Mouse (Mus musculus): ENCODE measurements around the gene Tjap1. TPM values are rescaled to one million over a fixed set of nuclear protein-coding genes. Genes with fewer than 3 reads are reported as not detected.

Gene Tjap1
- total and polyA plus RNA-seq, 2 experiments from 2014 or later, result 18.6 to 22.0 TPM

DNA sequence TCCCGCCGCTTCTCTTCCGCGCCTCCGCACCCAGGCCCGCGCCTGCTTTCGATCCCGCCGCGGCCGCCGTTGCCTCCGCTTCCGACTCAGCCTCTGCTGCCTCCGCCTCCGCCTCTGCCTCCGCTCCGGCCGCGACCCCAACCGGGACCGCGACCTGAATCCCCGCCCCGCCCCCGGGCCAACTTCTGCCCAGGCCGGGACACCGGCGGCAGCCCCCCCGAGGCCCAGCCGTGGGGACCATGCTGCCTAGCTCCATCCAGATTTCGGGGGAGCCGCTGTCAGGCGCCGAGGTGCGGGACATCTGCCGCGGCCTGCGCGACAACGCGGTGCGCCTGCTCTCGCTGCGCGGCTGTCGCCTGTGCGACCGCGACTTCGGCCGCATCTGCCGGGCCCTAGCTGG, 28.7 kb downstream of the Tjap1 start:
- Histone ChIP-seq H3K9ac (replicated peaks; ENCODE audit: low read length, poor library complexity, severe bottlenecking) (peak overlapping the region; percentile 86), H3K4me2 (ENCODE audit: low read depth, low read length, poor library complexity, severe bottlenecking) (peak overlapping the region; percentile 84), H3K9me3 (ENCODE audit: low read length) (no peaks in the 10 kb centered on the region), H3K27me3 (ENCODE audit: insufficient read depth, low read length) (no peaks in the 10 kb centered on the region), H3K4me3 (ENCODE audit: low read depth, low read length) (peak overlapping the region; percentile 87), H3K4me1 (ENCODE audit: insufficient read depth, low read length) (peaks cover 11% of the 10 kb centered on the region; the same call in 1 of the 2 replicates), H3K36me3 (ENCODE audit: insufficient read depth, low read length) (peaks cover 50% of the 10 kb centered on the region), H3K27ac (ENCODE audit: low read depth, low read length) (peak overlapping the region; percentile 78)
- peak; percentile 29 for ATAC-seq (ENCODE audit: low FRiP score)
- under 1% methylated on average over 46 of the region's 54 CpGs for WGBS
- no peak for TF ChIP-seq CTCF (IDR thresholded peaks at IDR 0.05)
- no peak for DNase-seq (ENCODE audit: low spot score)

DNA sequence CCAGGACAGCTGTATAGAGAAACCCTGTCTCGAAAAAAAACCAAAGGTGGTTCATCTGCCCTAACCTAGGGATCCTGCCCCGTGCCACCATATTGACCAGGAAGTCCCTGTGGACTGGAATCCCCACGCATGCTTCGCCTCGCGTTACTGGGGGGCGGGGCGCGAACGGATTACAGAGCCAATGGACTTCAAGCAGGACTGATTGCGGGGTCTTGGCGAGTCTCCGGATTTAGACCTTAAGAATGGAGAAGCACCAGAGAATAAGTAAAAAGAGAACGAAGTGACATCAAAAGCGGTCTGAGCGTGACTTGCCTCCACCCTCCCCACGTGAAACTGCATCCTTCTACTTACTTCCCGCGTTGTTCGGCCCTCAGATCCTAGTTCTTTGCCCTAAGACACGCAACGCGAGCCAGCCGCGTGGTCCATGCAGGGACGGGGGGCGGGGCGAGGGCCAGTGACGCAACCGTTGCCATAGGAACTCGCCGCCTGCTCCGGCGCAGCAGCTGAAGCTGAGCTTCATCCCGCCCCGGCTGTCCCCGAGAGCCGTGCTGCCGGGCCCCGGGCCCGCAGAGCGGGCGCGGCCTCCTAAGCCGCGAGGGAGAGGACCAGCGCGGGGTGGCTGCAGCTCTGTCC, 29.3 kb downstream of the Tjap1 start, which contains the start of gene Lrrc73:
Gene Lrrc73, plus strand, starts transcription at position 80 of the 633 bp plus-strand sequence.
- H3K27me3 ChIP-seq (ENCODE audit: insufficient read depth, low read length), result no peaks in the 10 kb centered on the region
- H3K9me3 ChIP-seq (ENCODE audit: low read length), result no peaks in the 10 kb centered on the region
- peaks cover 45% of the 10 kb centered on the region for H3K36me3 ChIP-seq (ENCODE audit: insufficient read depth, low read length)
- H3K4me3 ChIP-seq (ENCODE audit: low read depth, low read length), result peak within 1 kb of the TSS; percentile 87
- WGBS, result 2% methylated on average over 42 of the region's 48 CpGs
- DNase-seq (ENCODE audit: low spot score) (peak; percentile 93), ATAC-seq (ENCODE audit: low FRiP score) (peak; percentile 85)
- peaks cover 11% of the 10 kb centered on the region; the same call in 1 of the 2 replicates for H3K4me1 ChIP-seq (ENCODE audit: insufficient read depth, low read length)
- H3K27ac ChIP-seq (ENCODE audit: low read depth, low read length), result peak within 1 kb of the TSS; percentile 78
- no peak for TF ChIP-seq CTCF (IDR thresholded peaks at IDR 0.05)
- H3K9ac ChIP-seq (replicated peaks; ENCODE audit: low read length, poor library complexity, severe bottlenecking), result peak within 1 kb of the TSS; percentile 86
- H3K4me2 ChIP-seq (ENCODE audit: low read depth, low read length, poor library complexity, severe bottlenecking), result peak within 1 kb of the TSS; percentile 84

DNA sequence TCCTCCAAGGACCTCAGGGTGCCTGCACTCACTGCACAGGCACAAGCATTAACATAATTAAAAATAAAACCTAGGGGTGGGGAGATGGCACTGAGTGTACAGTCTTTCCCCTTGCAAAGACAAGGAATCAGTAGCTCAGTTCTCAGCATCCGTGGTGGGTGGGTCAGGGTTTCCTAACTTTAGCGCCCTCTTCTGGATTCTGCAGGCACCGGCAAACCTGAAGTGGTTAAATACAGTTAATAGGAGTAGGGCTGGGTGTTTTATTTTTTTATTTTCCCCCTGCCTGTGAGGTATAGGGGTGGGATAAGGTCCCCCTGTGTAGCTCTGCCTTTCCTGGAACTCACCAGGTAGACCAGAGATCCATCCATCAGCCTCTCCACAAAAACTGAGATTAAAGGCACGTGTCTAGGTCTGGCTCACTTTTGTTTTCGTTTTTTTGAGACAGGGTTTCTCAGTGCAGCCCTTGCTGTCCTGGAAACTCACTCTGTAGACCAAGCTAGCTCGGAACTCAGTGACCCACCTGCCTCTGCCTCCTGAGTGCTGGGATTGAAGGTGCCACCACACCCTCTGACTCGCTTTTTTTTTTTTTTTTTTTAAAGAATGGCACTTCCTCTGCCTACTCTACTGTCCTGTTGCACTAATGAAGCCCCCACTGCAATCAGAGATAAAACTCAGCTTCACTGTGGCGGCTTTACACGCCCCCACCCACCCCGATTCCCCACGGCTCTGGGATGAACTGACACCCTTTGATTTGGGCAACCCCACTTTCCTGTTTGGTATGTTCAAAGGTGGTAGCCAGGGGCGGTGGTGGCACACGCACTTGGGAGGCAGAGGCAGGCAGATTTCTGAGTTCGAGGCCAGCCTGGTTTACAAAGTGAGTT, 30.0 kb downstream of the Tjap1 start:
- Histone ChIP-seq H3K27me3 (ENCODE audit: insufficient read depth, low read length) (no peaks in the 10 kb centered on the region), H3K4me3 (ENCODE audit: low read depth, low read length) (peak overlapping the region; percentile 87; the same call in 1 of the 2 replicates), H3K4me1 (ENCODE audit: insufficient read depth, low read length) (peaks cover 11% of the 10 kb centered on the region; the same call in 1 of the 2 replicates), H3K9me3 (ENCODE audit: low read length) (no peaks in the 10 kb centered on the region), H3K27ac (ENCODE audit: low read depth, low read length) (no peak overlapping the region), H3K4me2 (ENCODE audit: low read depth, low read length, poor library complexity, severe bottlenecking) (peak overlapping the region; percentile 84), H3K9ac (replicated peaks; ENCODE audit: low read length, poor library complexity, severe bottlenecking) (no peak overlapping the region), H3K36me3 (ENCODE audit: insufficient read depth, low read length) (peaks cover 38% of the 10 kb centered on the region)
- DNase-seq (ENCODE audit: low spot score), result peak; percentile 69
- peak; percentile 66 for TF ChIP-seq CTCF (IDR thresholded peaks at IDR 0.05)
- no peak for ATAC-seq (ENCODE audit: low FRiP score)
- WGBS, result 60% methylated on average over 14 of the region's 14 CpGs

DNA sequence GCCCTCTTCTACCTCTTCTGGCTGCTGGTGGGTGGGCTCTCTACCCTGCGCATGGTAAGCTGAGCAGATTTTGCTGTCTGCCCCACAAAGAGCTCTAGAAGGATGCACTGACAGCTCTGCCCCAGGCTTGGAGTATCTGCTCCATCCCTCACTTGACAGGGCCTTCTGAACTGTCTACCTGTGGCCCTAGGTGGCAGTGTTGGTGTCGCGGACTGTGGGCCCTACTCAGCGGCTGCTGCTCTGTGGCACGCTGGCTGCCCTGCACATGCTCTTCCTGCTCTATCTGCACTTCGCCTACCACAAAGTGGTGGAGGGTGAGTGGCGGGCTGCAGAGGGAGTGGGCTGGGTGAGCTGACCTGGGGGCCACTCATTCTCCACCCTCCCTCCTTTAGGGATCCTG, 31.7 kb downstream of the Tjap1 start:
- no peak overlapping the region for H3K27ac ChIP-seq (ENCODE audit: low read depth, low read length)
- no peaks in the 10 kb centered on the region for H3K27me3 ChIP-seq (ENCODE audit: insufficient read depth, low read length)
- H3K9me3 ChIP-seq (ENCODE audit: low read length), result no peaks in the 10 kb centered on the region
- peaks cover 30% of the 10 kb centered on the region for H3K36me3 ChIP-seq (ENCODE audit: insufficient read depth, low read length)
- 81% methylated on average over 7 of the region's 7 CpGs for WGBS
- DNase-seq (ENCODE audit: low spot score) (no peak), ATAC-seq (ENCODE audit: low FRiP score) (no peak)
- no peak overlapping the region for H3K4me3 ChIP-seq (ENCODE audit: low read depth, low read length)
- peaks cover 18% of the 10 kb centered on the region for H3K4me1 ChIP-seq (ENCODE audit: insufficient read depth, low read length)
- peak; percentile 19; the same call in 1 of the 2 replicates for TF ChIP-seq CTCF (IDR thresholded peaks at IDR 0.05)
- no peak overlapping the region for H3K9ac ChIP-seq (replicated peaks; ENCODE audit: low read length, poor library complexity, severe bottlenecking)
- no peak overlapping the region for H3K4me2 ChIP-seq (ENCODE audit: low read depth, low read length, poor library complexity, severe bottlenecking)

DNA sequence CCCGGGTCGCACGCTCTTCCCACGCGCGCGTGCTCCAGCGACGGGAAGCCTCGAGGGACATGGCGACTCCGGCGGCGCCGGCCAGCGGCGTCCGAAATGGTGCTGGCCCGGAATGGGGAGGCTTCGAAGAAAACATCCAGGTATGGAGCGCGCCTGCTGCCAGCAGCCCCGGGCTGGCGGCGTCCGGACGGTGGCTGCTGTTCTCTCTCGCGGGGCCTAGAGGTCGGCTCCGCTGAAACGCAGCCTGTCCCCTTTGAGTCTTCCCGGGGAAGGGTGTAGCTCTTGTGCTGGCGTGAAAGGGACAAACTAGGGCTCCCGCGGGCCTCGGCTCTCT, 34.7 kb downstream of the Tjap1 start:
- H3K4me2 ChIP-seq (ENCODE audit: low read depth, low read length, poor library complexity, severe bottlenecking), result peak overlapping the region; percentile 78
- peak overlapping the region; percentile 87 for H3K9ac ChIP-seq (replicated peaks; ENCODE audit: low read length, poor library complexity, severe bottlenecking)
- H3K9me3 ChIP-seq (ENCODE audit: low read length), result no peaks in the 10 kb centered on the region
- no peak for DNase-seq (ENCODE audit: low spot score)
- under 1% methylated on average over 37 of the region's 37 CpGs for WGBS
- no peaks in the 10 kb centered on the region for H3K27me3 ChIP-seq (ENCODE audit: insufficient read depth, low read length)
- peak overlapping the region; percentile 79 for H3K4me3 ChIP-seq (ENCODE audit: low read depth, low read length)
- H3K27ac ChIP-seq (ENCODE audit: low read depth, low read length), result peak overlapping the region; percentile 79
- H3K4me1 ChIP-seq (ENCODE audit: insufficient read depth, low read length), result peaks cover 9% of the 10 kb centered on the region
- peaks cover 54% of the 10 kb centered on the region for H3K36me3 ChIP-seq (ENCODE audit: insufficient read depth, low read length)
- ATAC-seq (ENCODE audit: low FRiP score), result peak; percentile 47
- TF ChIP-seq CTCF (IDR thresholded peaks at IDR 0.05), result no peak

Measured in midbrain, postnatal 0 days (tissue).